Mouse (Mus musculus) CD4-positive, CD25-positive, alpha-beta regulatory T cell, adult 9 weeks (primary cell): ENCODE results near the gene Olfr615. TPM values are rescaled to one million over a fixed set of nuclear protein-coding genes. Genes with fewer than 3 reads are reported as not detected.

Source experiments
- polyA plus RNA-seq: library from polyadenylated mRNA; unstranded; fragments of 100-300 nt; shearing (Covaris generic); gene quantifications from one replicate; pipeline ENCODE4 v1.2.1, GENCODE M21; 2017

The Olfr615 gene
- not detected for polyA plus RNA-seq

GRCm38 (mm10) chr7:103555779-103556178, at the start of gene Olfr615:
Gene Olfr615, plus strand, starts transcription at chr7:103556079.

GRCm38 (mm10) chr7:103512022-103512421, 43.9 kb upstream of the Olfr615 start, which contains the start of gene Olfr610:
Gene Olfr610, minus strand, starts transcription at chr7:103512122.

GRCm38 (mm10) chr7:103520746-103521145, 35.1 kb upstream of the Olfr615 start, which contains the start of gene Olfr611:
Gene Olfr611, minus strand, starts transcription at chr7:103520846.

DNA sequence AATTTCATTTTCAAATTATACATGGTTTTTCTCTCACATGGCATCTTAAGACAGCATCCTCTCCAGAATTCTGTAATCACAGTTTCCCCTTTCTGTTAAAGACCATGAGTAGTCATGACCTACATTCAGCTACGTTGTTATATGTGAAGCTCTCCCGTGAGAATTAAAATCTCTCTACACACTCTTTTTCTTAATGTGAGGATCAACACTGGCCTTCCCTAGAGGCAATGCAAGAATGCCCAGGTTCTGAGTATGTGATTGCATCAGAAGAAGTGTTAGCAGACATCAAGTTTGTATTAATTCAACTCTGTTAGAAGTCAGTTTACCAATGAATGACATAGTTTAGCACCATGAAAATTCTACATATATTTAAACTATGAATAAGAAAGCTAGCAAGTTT, 13.3 kb upstream of the Olfr615 start, which contains the start of gene Olfr612:
Olfr612 (minus strand) TSS at position 101 of the 400 bp plus-strand sequence.

GRCm38 (mm10) chr7:103547774-103548173, 8.1 kb upstream of the Olfr615 start, which contains the start of gene Olfr613:
Gene Olfr613, plus strand, starts transcription at chr7:103548074.

DNA sequence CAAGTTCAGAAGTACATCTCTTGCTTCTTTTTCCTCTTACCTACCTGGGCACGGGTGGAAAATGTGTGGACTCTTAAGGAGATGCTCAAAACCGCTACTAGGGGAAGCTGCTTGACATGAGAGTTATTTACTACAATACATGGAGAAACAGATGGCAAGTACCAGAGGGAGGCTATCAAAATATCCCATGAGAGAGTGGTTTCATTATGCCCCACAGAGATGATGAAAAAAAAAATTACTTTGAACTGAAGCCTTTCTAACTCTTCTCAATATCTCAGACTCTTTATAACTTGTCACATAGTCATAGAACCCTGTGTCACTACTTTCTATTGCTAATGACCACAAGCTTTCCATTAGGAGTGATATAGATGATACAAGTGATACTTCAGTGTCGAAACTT, 13.2 kb downstream of the Olfr615 start, which contains the start of gene Olfr616:
Olfr616 (minus strand) TSS at position 101 of the 400 bp plus-strand sequence.

GRCm38 (mm10) chr7:103572761-103573160, 16.9 kb downstream of the Olfr615 start, which contains the start of gene Olfr617:
Gene Olfr617, plus strand, starts transcription at chr7:103573061.

GRCm38 (mm10) chr7:103589803-103590202, 33.9 kb downstream of the Olfr615 start, which contains the start of gene Olfr618:
Gene Olfr618, plus strand, starts transcription at chr7:103590103.

DNA sequence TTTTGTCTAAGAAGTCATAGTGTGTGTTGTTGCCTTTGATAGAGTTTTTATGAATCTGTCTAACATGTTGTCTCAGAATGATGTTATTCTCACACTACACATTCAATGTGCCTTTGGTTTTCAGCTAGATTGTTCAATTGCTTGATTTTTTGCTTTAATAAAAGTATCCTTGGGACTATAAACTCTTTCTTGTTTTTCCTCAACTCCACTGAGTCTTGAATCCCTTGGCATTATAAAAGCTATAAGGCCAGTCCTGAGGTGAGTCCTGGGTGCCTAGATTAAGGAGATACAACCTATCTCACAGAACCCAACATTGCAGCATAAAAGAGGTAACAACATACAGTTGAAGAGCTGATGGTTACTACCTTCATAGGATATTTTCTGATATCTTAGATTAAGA, 44.4 kb downstream of the Olfr615 start, which contains the start of gene Olfr619:
Olfr619 (plus strand) TSS at position 301 of the 400 bp plus-strand sequence.

GRCm38 (mm10) chr7:103612434-103612833, 56.6 kb downstream of the Olfr615 start, which contains the start of gene Olfr620:
Gene Olfr620, minus strand, starts transcription at chr7:103612534.

Other genes starting within 250 kb of the Olfr615 start
- not detected for gene Olfr597, start 239.8 kb upstream of the Olfr615 start, polyA plus RNA-seq
- not detected for gene Olfr598, start 232.5 kb upstream of the Olfr615 start, polyA plus RNA-seq
- gene Olfr599, start 220.2 kb upstream of the Olfr615 start, polyA plus RNA-seq = not detected
- not detected for gene Olfr600, start 206.4 kb upstream of the Olfr615 start, polyA plus RNA-seq
- gene Olfr601, start 193.4 kb upstream of the Olfr615 start, polyA plus RNA-seq = not detected
- gene Olfr603, start 169.9 kb upstream of the Olfr615 start, polyA plus RNA-seq = not detected
- not detected for gene Usp17lc, start 141.0 kb upstream of the Olfr615 start, polyA plus RNA-seq
- gene Olfr605, start 110.6 kb upstream of the Olfr615 start, polyA plus RNA-seq = not detected
- not detected for gene Olfr606, start 107.0 kb upstream of the Olfr615 start, polyA plus RNA-seq
- 0.11 TPM for gene Olfr607, start 91.9 kb upstream of the Olfr615 start, polyA plus RNA-seq
- not detected for gene Olfr608, start 86.2 kb upstream of the Olfr615 start, polyA plus RNA-seq
- gene Olfr609, start 58.0 kb upstream of the Olfr615 start, polyA plus RNA-seq = not detected
- not detected for gene Olfr610, start 44.0 kb upstream of the Olfr615 start, polyA plus RNA-seq
- gene Olfr611, start 35.2 kb upstream of the Olfr615 start, polyA plus RNA-seq = not detected
- gene Olfr612, start 13.4 kb upstream of the Olfr615 start, polyA plus RNA-seq = not detected
- not detected for gene Olfr613, start 8.0 kb upstream of the Olfr615 start, polyA plus RNA-seq
- gene Olfr616, start 13.1 kb downstream of the Olfr615 start, polyA plus RNA-seq = not detected
- not detected for gene Olfr617, start 17.0 kb downstream of the Olfr615 start, polyA plus RNA-seq
- not detected for gene Olfr618, start 34.0 kb downstream of the Olfr615 start, polyA plus RNA-seq
- not detected for gene Olfr619, start 44.5 kb downstream of the Olfr615 start, polyA plus RNA-seq
- 0.12 TPM for gene Olfr620, start 56.5 kb downstream of the Olfr615 start, polyA plus RNA-seq
- not detected for gene Olfr622, start 86.6 kb downstream of the Olfr615 start, polyA plus RNA-seq
- gene Olfr623, start 107.6 kb downstream of the Olfr615 start, polyA plus RNA-seq = not detected
- not detected for gene Olfr624, start 115.1 kb downstream of the Olfr615 start, polyA plus RNA-seq
- not detected for gene Olfr625-ps1, start 126.6 kb downstream of the Olfr615 start, polyA plus RNA-seq
- not detected for gene Olfr243, start 158.6 kb downstream of the Olfr615 start, polyA plus RNA-seq
- gene Olfr628, start 174.3 kb downstream of the Olfr615 start, polyA plus RNA-seq = not detected
- not detected for gene Olfr629, start 188.9 kb downstream of the Olfr615 start, polyA plus RNA-seq
- not detected for gene Olfr630, start 201.3 kb downstream of the Olfr615 start, polyA plus RNA-seq
- not detected for gene Olfr69, start 215.5 kb downstream of the Olfr615 start, polyA plus RNA-seq
- gene Olfr68, start 223.6 kb downstream of the Olfr615 start, polyA plus RNA-seq = 0.09 TPM
- gene Olfr67, start 235.7 kb downstream of the Olfr615 start, polyA plus RNA-seq = not detected